In genomic region chr7:126583251-126583709, GRCm38 (mm10) we compare ENCODE assay signal across 8 mouse cellular contexts. TPM values are rescaled to one million over a fixed set of nuclear protein-coding genes. Genes with fewer than 3 reads are reported as not detected.
A peak's percentile ranks its signal among the peaks of the same experiment; 100 is the strongest.
DNase-seq lines count a peak whose midpoint lies in the region; ATAC-seq and TF ChIP-seq lines count a peak whose summit lies in the region.

No protein-coding gene starts in this region.

- peak overlapping the region; percentile 40 for H3K9ac ChIP-seq in embryonic facial prominence, embryonic 15.5 days
- peak overlapping the region; percentile 66 for H3K9ac ChIP-seq in limb, embryonic 13.5 days
- peak overlapping the region; percentile 21 for H3K9ac ChIP-seq in midbrain, embryonic 15.5 days

- peak overlapping the region; percentile 96 for H3K27ac ChIP-seq in bone marrow macrophage, adult 2 months (ENCODE audit: insufficient read depth, low read depth, low read length)
- H3K27ac ChIP-seq in embryonic facial prominence, embryonic 15.5 days (replicated peaks) = peak overlapping the region; percentile 94
- H3K27ac ChIP-seq in limb, embryonic 13.5 days = peak overlapping the region; percentile 78; the same call in 1 of the 2 replicates
- peak overlapping the region; percentile 92 for H3K27ac ChIP-seq in midbrain, embryonic 15.5 days

- H3K36me3 ChIP-seq in embryonic facial prominence, embryonic 15.5 days = peaks cover 7% of the 10 kb centered on the region; the same call in 1 of the 2 replicates
- H3K36me3 ChIP-seq in limb, embryonic 13.5 days = peaks cover 9% of the 10 kb centered on the region
- H3K36me3 ChIP-seq in midbrain, embryonic 15.5 days (replicated peaks) = no peaks in the 10 kb centered on the region

- DNase-seq in 416B (ENCODE audit: low read depth) = peak; percentile 93
- peak; percentile 82 to 85 for DNase-seq in heart, adult 9 months (ENCODE audit: low spot score in 2 of 2)
- peak; percentile 95 for DNase-seq in kidney, adult 9 months
- peak; percentile 70 to 75 for DNase-seq in spleen, adult 18-20 months

- no peak for TF ChIP-seq CTCF in bone marrow macrophage, adult 2 months (IDR thresholded peaks at IDR 0.05; ENCODE audit: low read depth, low read length)

- ATAC-seq in embryonic facial prominence, embryonic 15.5 days (ENCODE audit: insufficient number of reproducible peaks, low FRiP score, low TSS enrichment, low read depth) = peak; percentile 69
- peak; percentile 90 for ATAC-seq in limb, embryonic 13.5 days (ENCODE audit: low FRiP score, low read depth)
- peak; percentile 91 for ATAC-seq in midbrain, embryonic 15.5 days (replicated peaks)

- peak overlapping the region; percentile 80 for H3K4me2 ChIP-seq in embryonic facial prominence, embryonic 15.5 days (replicated peaks)
- H3K4me2 ChIP-seq in limb, embryonic 13.5 days (replicated peaks) = peak overlapping the region; percentile 81
- peak overlapping the region; percentile 63 for H3K4me2 ChIP-seq in midbrain, embryonic 15.5 days

- H3K4me3 ChIP-seq in bone marrow macrophage, adult 2 months (ENCODE audit: insufficient read depth, low read length) = peak overlapping the region; percentile 81
- H3K4me3 ChIP-seq in embryonic facial prominence, embryonic 15.5 days (replicated peaks) = peak overlapping the region; percentile 56
- H3K4me3 ChIP-seq in limb, embryonic 13.5 days = peak overlapping the region; percentile 60
- H3K4me3 ChIP-seq in midbrain, embryonic 15.5 days = peak overlapping the region; percentile 74

- TF ChIP-seq POLR2A in bone marrow macrophage, adult 2 months (IDR thresholded peaks at IDR 0.05; ENCODE audit: borderline replicate concordance, low read depth, low read length) = no peak

- no peaks in the 10 kb centered on the region for H3K9me3 ChIP-seq in embryonic facial prominence, embryonic 15.5 days (replicated peaks)
- no peaks in the 10 kb centered on the region for H3K9me3 ChIP-seq in limb, embryonic 13.5 days
- H3K9me3 ChIP-seq in midbrain, embryonic 15.5 days = no peaks in the 10 kb centered on the region

- H3K27me3 ChIP-seq in embryonic facial prominence, embryonic 15.5 days = peaks cover 15% of the 10 kb centered on the region
- H3K27me3 ChIP-seq in limb, embryonic 13.5 days = peaks cover 16% of the 10 kb centered on the region; the same call in 1 of the 2 replicates
- H3K27me3 ChIP-seq in midbrain, embryonic 15.5 days (replicated peaks) = peaks cover 13% of the 10 kb centered on the region; the same call in 1 of the 2 replicates

- under 1% methylated on average over 22 of the region's 22 CpGs for WGBS in embryonic facial prominence, embryonic 15.5 days
- 1% methylated on average over 22 of the region's 22 CpGs for whole genome bisulfite sequencing in limb, embryonic 13.5 days
- 1% methylated on average over 22 of the region's 22 CpGs for WGBS in midbrain, embryonic 15.5 days

- peaks cover 32% of the 10 kb centered on the region for H3K4me1 ChIP-seq in bone marrow macrophage, adult 2 months (ENCODE audit: control insufficient read depth, insufficient read depth, low read length)
- H3K4me1 ChIP-seq in embryonic facial prominence, embryonic 15.5 days = peaks cover 14% of the 10 kb centered on the region
- H3K4me1 ChIP-seq in limb, embryonic 13.5 days = peaks cover 12% of the 10 kb centered on the region
- peaks cover 16% of the 10 kb centered on the region for H3K4me1 ChIP-seq in midbrain, embryonic 15.5 days

RNA-seq across cellular contexts. Expression of gene Apobr, which starts 1.5 kb away (rescaled TPM):
- polyA plus RNA-seq in bone marrow macrophage, adult 2 months (2012; ENCODE audit: insufficient read depth, insufficient read length, missing spikeins) = 83.3 and 84.3 TPM in 2 replicates
- polyA plus RNA-seq in embryonic facial prominence, embryonic 15.5 days (2015; fragmentation: Nextera tagmentation; extraction: Ambion mirVana) = 1.4 and 1.5 TPM in 2 replicates
- polyA plus RNA-seq in limb, embryonic 13.5 days (2015; fragmentation: Nextera tagmentation; extraction: Ambion mirVana) = 0.71 and 0.72 TPM in 2 replicates
- 0.32 and 0.38 TPM in 2 replicates for polyA plus RNA-seq in midbrain, embryonic 15.5 days (2015; fragmentation: Nextera tagmentation; extraction: Ambion mirVana)

RNA-seq across cellular contexts. Expression of gene Cln3, which starts 2.3 kb away (rescaled TPM):
- 219 and 238 TPM in 2 replicates for polyA plus RNA-seq in bone marrow macrophage, adult 2 months (2012; ENCODE audit: insufficient read depth, insufficient read length, missing spikeins)
- polyA plus RNA-seq in embryonic facial prominence, embryonic 15.5 days (2015; fragmentation: Nextera tagmentation; extraction: Ambion mirVana) = 33.7 and 38.4 TPM in 2 replicates
- polyA plus RNA-seq in limb, embryonic 13.5 days (2015; fragmentation: Nextera tagmentation; extraction: Ambion mirVana) = 38.6 and 38.7 TPM in 2 replicates
- polyA plus RNA-seq in midbrain, embryonic 15.5 days (2015; fragmentation: Nextera tagmentation; extraction: Ambion mirVana) = 34.1 and 35.6 TPM in 2 replicates

RNA-seq across cellular contexts. Expression of gene Il27, which starts 11.5 kb away (rescaled TPM):
- 2.9 and 3.3 TPM in 2 replicates for polyA plus RNA-seq in bone marrow macrophage, adult 2 months (2012; ENCODE audit: insufficient read depth, insufficient read length, missing spikeins)
- not detected in 2 replicates for polyA plus RNA-seq in embryonic facial prominence, embryonic 15.5 days (2015; fragmentation: Nextera tagmentation; extraction: Ambion mirVana)
- polyA plus RNA-seq in limb, embryonic 13.5 days (2015; fragmentation: Nextera tagmentation; extraction: Ambion mirVana) = not detected in 2 replicates
- polyA plus RNA-seq in midbrain, embryonic 15.5 days (2015; fragmentation: Nextera tagmentation; extraction: Ambion mirVana) = not detected in 2 replicates

RNA-seq across cellular contexts. Expression of gene Eif3c, which starts 17.1 kb away (rescaled TPM):
- 142 and 148 TPM in 2 replicates for polyA plus RNA-seq in bone marrow macrophage, adult 2 months (2012; ENCODE audit: insufficient read depth, insufficient read length, missing spikeins)
- 176 and 188 TPM in 2 replicates for polyA plus RNA-seq in embryonic facial prominence, embryonic 15.5 days (2015; fragmentation: Nextera tagmentation; extraction: Ambion mirVana)
- 207 and 208 TPM in 2 replicates for polyA plus RNA-seq in limb, embryonic 13.5 days (2015; fragmentation: Nextera tagmentation; extraction: Ambion mirVana)
- polyA plus RNA-seq in midbrain, embryonic 15.5 days (2015; fragmentation: Nextera tagmentation; extraction: Ambion mirVana) = 173 and 186 TPM in 2 replicates

RNA-seq across cellular contexts. Expression of gene Nupr1, which starts 47.4 kb away (rescaled TPM):
- polyA plus RNA-seq in bone marrow macrophage, adult 2 months (2012; ENCODE audit: insufficient read depth, insufficient read length, missing spikeins) = 34.9 and 41.2 TPM in 2 replicates
- 38.5 and 40.4 TPM in 2 replicates for polyA plus RNA-seq in embryonic facial prominence, embryonic 15.5 days (2015; fragmentation: Nextera tagmentation; extraction: Ambion mirVana)
- 3.5 and 4.7 TPM in 2 replicates for polyA plus RNA-seq in limb, embryonic 13.5 days (2015; fragmentation: Nextera tagmentation; extraction: Ambion mirVana)
- polyA plus RNA-seq in midbrain, embryonic 15.5 days (2015; fragmentation: Nextera tagmentation; extraction: Ambion mirVana) = 11.5 and 13.0 TPM in 2 replicates

Comparison
In these comparisons a context has a peak if more than half of its experiments do, and no peak if none do; other contexts are left out.
1. Peak in every context shown above with its lines: DNase-seq, ATAC-seq, H3K4me3 ChIP-seq and H3K27ac ChIP-seq.
2. RNA of gene Apobr, which starts 1.5 kb away (polyA plus RNA-seq): 83.3 to 84.3 TPM in bone marrow macrophage, adult 2 months; 1.4 to 1.5 TPM in embryonic facial prominence, embryonic 15.5 days, 0.71 to 0.72 TPM in limb, embryonic 13.5 days and 0.32 to 0.38 TPM in midbrain, embryonic 15.5 days; every median in the first group is over 10 times any median in the second.